Mouse (Mus musculus): ENCODE measurements around the gene Hsd17b11. TPM values are rescaled to one million over a fixed set of nuclear protein-coding genes. Genes with fewer than 3 reads are reported as not detected.

Gene Hsd17b11
- polyA plus RNA-seq (2014; fragmentation: Illumina TruSeq; extraction: RNeasy Lipid Tissue Mini Kit (QIAGEN cat#74804); ENCODE audit: low read depth, low replicate concordance), result 13.9 TPM

DNA sequence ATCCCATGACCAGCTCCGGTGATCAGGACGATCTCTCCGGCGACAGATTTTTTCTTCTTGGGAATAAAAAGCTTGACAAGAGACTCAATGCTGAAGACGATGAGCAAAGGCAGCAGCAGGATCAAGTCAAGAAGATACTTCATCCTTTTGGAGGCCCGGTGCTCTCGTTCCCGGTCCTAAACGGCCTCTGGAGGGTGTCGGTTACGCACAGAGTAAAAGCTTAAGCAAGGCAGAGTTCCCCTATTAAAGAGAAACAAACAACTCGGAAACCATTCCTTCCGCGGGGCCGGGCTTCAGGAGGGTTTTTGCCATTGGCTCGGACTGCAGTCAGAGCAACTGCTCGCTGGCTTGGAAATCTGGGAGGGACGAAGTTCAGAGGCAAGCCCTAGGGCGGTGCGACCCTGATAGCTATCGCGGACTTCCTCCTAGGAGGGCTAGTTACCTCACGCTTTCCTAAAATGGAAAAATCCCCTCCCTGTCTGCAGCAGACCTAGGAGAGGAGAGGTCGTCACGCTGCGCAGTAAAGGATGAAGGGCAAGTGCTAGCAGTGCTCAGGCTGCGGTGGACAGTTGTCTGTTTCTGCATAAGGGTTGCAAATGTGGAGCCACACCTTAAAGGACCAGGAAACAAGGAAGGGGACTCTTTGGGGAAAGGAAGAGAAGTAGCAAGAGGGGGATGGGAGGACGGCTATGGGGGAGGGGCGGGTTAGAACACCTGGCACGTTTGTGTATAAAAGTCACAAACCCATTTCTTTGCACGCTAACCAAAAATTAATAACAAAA is at the start of gene Hsd17b11:
Hsd17b11 (minus strand) TSS at position 323 of the 782 bp plus-strand sequence.

DNA sequence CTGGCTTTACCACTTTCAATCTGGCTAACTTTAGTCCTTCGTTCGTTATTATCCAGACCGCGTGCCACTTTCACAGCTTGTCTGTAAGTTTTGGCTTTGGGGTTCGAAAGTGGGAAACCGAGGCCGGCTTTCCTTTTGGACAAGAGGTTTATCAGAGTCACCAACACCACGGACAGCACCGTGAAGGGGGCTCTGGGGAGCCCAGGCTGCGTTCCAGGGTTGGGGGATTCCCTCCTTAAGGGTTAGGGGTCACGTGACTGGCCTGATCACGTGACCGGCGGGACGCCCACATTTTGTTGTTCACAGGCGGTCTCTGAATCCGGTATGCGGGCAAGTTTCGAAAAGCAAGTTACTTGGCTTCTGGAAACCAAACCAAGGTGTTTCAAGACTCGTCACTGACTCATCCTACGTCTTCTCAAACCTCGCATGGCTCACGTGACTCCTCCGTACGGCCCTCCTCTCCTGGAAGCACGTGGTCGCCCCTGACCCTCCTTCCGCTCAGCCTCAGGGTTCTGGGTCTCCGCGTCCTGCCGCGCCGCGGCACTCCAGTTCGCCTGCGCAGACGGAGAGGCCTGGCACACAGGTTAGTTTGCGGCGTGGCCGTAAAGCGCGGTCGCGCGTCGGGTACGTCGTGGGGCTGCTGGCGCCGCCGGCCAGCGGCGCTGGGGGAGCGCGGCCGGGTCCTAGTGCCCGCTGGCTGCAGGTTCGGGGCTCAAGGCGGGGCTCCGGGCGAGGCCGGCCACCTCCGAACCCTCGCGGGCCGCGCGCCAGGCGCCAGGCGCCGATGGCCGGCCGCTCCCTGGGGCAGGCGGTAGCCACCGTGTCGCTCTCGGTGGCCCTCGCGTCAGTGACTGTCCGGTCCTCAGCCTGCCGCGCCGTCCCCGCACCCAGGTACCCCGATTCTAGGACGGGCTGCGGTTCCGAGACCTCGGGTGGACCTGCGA is 24.8 kb upstream of the Hsd17b11 start, which contains the start of gene Nudt9:
Nudt9 (plus strand) TSS at position 51 of the 944 bp plus-strand sequence.

DNA sequence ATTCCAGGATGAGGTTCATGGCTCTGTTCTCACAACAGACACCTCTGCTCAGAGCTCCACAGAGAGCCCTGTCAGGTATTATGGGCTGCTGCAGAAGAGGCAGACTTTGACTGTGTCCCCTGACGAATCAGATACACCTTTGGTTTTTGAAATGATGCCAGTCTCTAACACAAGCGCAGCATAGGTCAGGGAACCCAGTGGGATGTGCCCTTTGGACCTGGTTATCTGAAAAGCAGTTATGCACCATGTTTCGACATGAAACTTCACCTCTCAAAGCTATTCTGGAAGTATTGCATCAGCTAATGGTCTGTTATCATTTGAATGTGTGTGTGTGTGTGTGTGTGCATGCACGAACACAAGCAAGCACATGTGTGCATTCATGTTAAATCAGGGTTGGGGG is 44.4 kb downstream of the Hsd17b11 start, which contains the start of gene Hsd17b13:
Hsd17b13 (minus strand) TSS at position 114 of the 400 bp plus-strand sequence.

Other genes with a start within 250 kb of the Hsd17b11 start
- 6.2 TPM for gene Klhl8, start 110.7 kb downstream of the Hsd17b11 start, polyA plus RNA-seq (2014; fragmentation: Illumina TruSeq; extraction: RNeasy Lipid Tissue Mini Kit (QIAGEN cat#74804); ENCODE audit: low read depth, low replicate concordance)
- gene Hsd17b13, start 44.5 kb downstream of the Hsd17b11 start, polyA plus RNA-seq (2014; fragmentation: Illumina TruSeq; extraction: RNeasy Lipid Tissue Mini Kit (QIAGEN cat#74804); ENCODE audit: low read depth, low replicate concordance), result 0.27 TPM
- 30.2 TPM for gene Nudt9, start 24.4 kb upstream of the Hsd17b11 start, polyA plus RNA-seq (2014; fragmentation: Illumina TruSeq; extraction: RNeasy Lipid Tissue Mini Kit (QIAGEN cat#74804); ENCODE audit: low read depth, low replicate concordance)
- 1.4 TPM for gene Gm17660, start 55.7 kb upstream of the Hsd17b11 start, polyA plus RNA-seq (2014; fragmentation: Illumina TruSeq; extraction: RNeasy Lipid Tissue Mini Kit (QIAGEN cat#74804); ENCODE audit: low read depth, low replicate concordance)
- gene Sparcl1, start 91.8 kb upstream of the Hsd17b11 start, polyA plus RNA-seq (2014; fragmentation: Illumina TruSeq; extraction: RNeasy Lipid Tissue Mini Kit (QIAGEN cat#74804); ENCODE audit: low read depth, low replicate concordance), result 34.7 TPM
- not detected for gene Dspp, start 148.8 kb upstream of the Hsd17b11 start, polyA plus RNA-seq (2014; fragmentation: Illumina TruSeq; extraction: RNeasy Lipid Tissue Mini Kit (QIAGEN cat#74804); ENCODE audit: low read depth, low replicate concordance)
- not detected for gene Dmp1, start 180.7 kb upstream of the Hsd17b11 start, polyA plus RNA-seq (2014; fragmentation: Illumina TruSeq; extraction: RNeasy Lipid Tissue Mini Kit (QIAGEN cat#74804); ENCODE audit: low read depth, low replicate concordance)

Measured in testis, adult 10 weeks (tissue).